16 mouse cellular contexts compared by ENCODE assay signal in genomic region chr14:23792674-23793073, GRCm38 (mm10).
DNase-seq lines count a peak whose midpoint lies in the region; ATAC-seq lines count a peak whose summit lies in the region.
"Had no signal": no experiment of that assay in that cellular context is flagged by ENCODE, and none has a peak within 500 bp of the region (broad histone marks: within the 10 kb centered on the region; RNA-seq: fewer than 3 reads in every experiment).

No protein-coding gene starts in this region.

- 0 out of 2 replicates have a peak, but pooled peaks cover 4% of the 10 kb centered on the region for H3K27me3 ChIP-seq in kidney, embryonic 16.5 days (ENCODE audit: insufficient read depth, low read length)
- H3K27me3 ChIP-seq: hindbrain, embryonic 13.5 days; lung, embryonic 15.5 days; midbrain, embryonic 12.5 days had no signal

- 75% methylated on average over 3 of the region's 3 CpGs for WGBS in kidney, embryonic 16.5 days

- H3K9me3 ChIP-seq in kidney, embryonic 16.5 days (ENCODE audit: low read length): no peaks in the 10 kb centered on the region
- H3K9me3 ChIP-seq: hindbrain, embryonic 13.5 days; lung, embryonic 15.5 days; midbrain, embryonic 12.5 days had no signal

- H3K9ac ChIP-seq in kidney, embryonic 16.5 days (replicated peaks; ENCODE audit: low read length): 0 out of 2 replicates have a peak overlapping the region, but pooled peaks have one; percentile 19
- H3K9ac ChIP-seq: hindbrain, embryonic 13.5 days; lung, embryonic 15.5 days; midbrain, embryonic 12.5 days had no signal

- H3K4me3 ChIP-seq in kidney, embryonic 16.5 days (ENCODE audit: low read length): no peak overlapping the region
- H3K4me3 ChIP-seq: heart, adult 2 months; hindbrain, embryonic 13.5 days; lung, embryonic 15.5 days; midbrain, embryonic 12.5 days had no signal

- no peak overlapping the region for H3K27ac ChIP-seq in kidney, embryonic 16.5 days (ENCODE audit: low read length)
- H3K27ac ChIP-seq: heart, adult 2 months; hindbrain, embryonic 13.5 days; midbrain, embryonic 12.5 days had no signal

- no peak overlapping the region for H3K4me2 ChIP-seq in kidney, embryonic 16.5 days (replicated peaks; ENCODE audit: low read depth, low read length)
- H3K4me2 ChIP-seq: hindbrain, embryonic 13.5 days; lung, embryonic 15.5 days; midbrain, embryonic 12.5 days had no signal

- peak; percentile 19 to 20 for DNase-seq in cerebellum, postnatal 14 days
- no peak for DNase-seq in cerebellum, adult 18-20 months
- DNase-seq in kidney, adult 9 months: no peak
- DNase-seq in testis, postnatal 14 days (ENCODE audit: low spot score): peak; percentile 24
- DNase-seq in testis, postnatal 10 days (ENCODE audit: low spot score): no peak
- peak; percentile 6 to 28 for DNase-seq in lung, postnatal 4 days
- no peak for DNase-seq in liver
- DNase-seq: B cell, adult 2 months; cerebellum, adult 8-10 months; heart, adult 2 months; kidney, adult 11 months; kidney, postnatal 25 days had no signal

- ATAC-seq in kidney, embryonic 16.5 days (ENCODE audit: low FRiP score, low TSS enrichment): no peak

- peaks cover 4% of the 10 kb centered on the region; the same call in 1 of the 2 replicates for H3K4me1 ChIP-seq in kidney, embryonic 16.5 days (ENCODE audit: insufficient read depth, low read length)
- H3K4me1 ChIP-seq: lung, embryonic 15.5 days; midbrain, embryonic 12.5 days had no signal

- H3K36me3 ChIP-seq in kidney, embryonic 16.5 days (ENCODE audit: insufficient read depth, low read length): no peaks in the 10 kb centered on the region
- H3K36me3 ChIP-seq: hindbrain, embryonic 13.5 days; lung, embryonic 15.5 days; midbrain, embryonic 12.5 days had no signal

Comparison
In these comparisons a context has a peak if more than half of its experiments do, and no peak if none do; other contexts are left out.
1. DNase-seq: peak in cerebellum, postnatal 14 days (2 of 2), testis, postnatal 14 days (single experiment) and lung, postnatal 4 days (2 of 2); none in cerebellum, adult 18-20 months (0 of 2), kidney, adult 9 months (single experiment), testis, postnatal 10 days (single experiment) and liver (single experiment).